Mouse (Mus musculus) midbrain, embryonic 15.5 days (tissue): ENCODE data around the gene Plpp7. TPM values are rescaled to one million over a fixed set of nuclear protein-coding genes. Genes with fewer than 3 reads are reported as not detected.

Source experiments
- ATAC-seq: fragments of 200-750 bp; cut with Nextera tagmentation; replicated peaks from 2 replicates; pipeline ENCODE4 v1.8.0; 2017; ENCODE audit warnings: moderate TSS enrichment
- H3K27ac ChIP-seq: fragments of 300-500 bp; sonication (generic); 2 replicates; pipeline ENCODE4 v1.5.1; 2015; ENCODE audit warnings: mild to moderate bottlenecking, inconsistent platforms
- H3K27me3 ChIP-seq: fragments of 300-500 bp; sonication (generic); replicated peaks from 2 replicates; pipeline ENCODE4 v1.6.1; 2015; ENCODE audit warnings: inconsistent platforms
- H3K36me3 ChIP-seq: fragments of 300-500 bp; sonication (generic); replicated peaks from 2 replicates; pipeline ENCODE4 v1.6.1; 2015; ENCODE audit warnings: inconsistent platforms
- H3K4me1 ChIP-seq: fragments of 300-500 bp; sonication (generic); 2 replicates; pipeline ENCODE4 v1.6.1; 2015; ENCODE audit warnings: inconsistent platforms
- H3K4me2 ChIP-seq: fragments of 300-500 bp; sonication (generic); 2 replicates; pipeline ENCODE4 v1.6.1; 2015; ENCODE audit warnings: inconsistent platforms, mild to moderate bottlenecking, moderate library complexity
- H3K4me3 ChIP-seq: fragments of 300-500 bp; sonication (generic); 2 replicates; pipeline ENCODE4 v1.5.1; 2015; ENCODE audit warnings: mild to moderate bottlenecking, inconsistent platforms
- H3K9ac ChIP-seq: fragments of 300-500 bp; sonication (generic); 2 replicates; pipeline ENCODE4 v1.6.1; 2015; ENCODE audit warnings: mild to moderate bottlenecking, inconsistent platforms
- H3K9me3 ChIP-seq: fragments of 300-500 bp; sonication (generic); 2 replicates; pipeline ENCODE4 v1.6.1; 2016; ENCODE audit warnings: inconsistent platforms
- WGBS: fragments of 180-500 bp; shearing (Covaris S2); methylation state at CpG from one replicate; pipeline ENCODE4 v1.1.7; 2015; ENCODE audit warnings: mixed read lengths; 5-methylcytosine and 5-hydroxymethylcytosine counted together
- polyA plus RNA-seq: library from polyadenylated mRNA; unstranded; fragments of >200 nt; fragmentation: Nextera tagmentation; extraction: Ambion mirVana; gene quantifications from 2 replicates; pipeline ENCODE4 v1.2.1, GENCODE M21; 2015

The Plpp7 gene
- polyA plus RNA-seq, 1 experiment from 2014 or later = 25.7 TPM

- 56% methylated on average over 7 of the region's 7 CpGs for WGBS
- Histone ChIP-seq H3K27me3 (no peaks in the 10 kb centered on the region), H3K9ac (no peak overlapping the region), H3K4me3 (no peak overlapping the region), H3K36me3 (no peaks in the 10 kb centered on the region), H3K4me2 (no peak overlapping the region), H3K4me1 (no peaks in the 10 kb centered on the region), H3K27ac (no peak overlapping the region), H3K9me3 (no peaks in the 10 kb centered on the region)
- ATAC-seq = no peak
These were observed 20.0 kb upstream of the Plpp7 start for GRCm38 (mm10) chr2:32075368-32075767.

GRCm38 (mm10) chr2:32077744-32078143, 17.6 kb upstream of the Plpp7 start:
- WGBS = 86% methylated on average over 10 of the region's 10 CpGs
- Histone ChIP-seq H3K4me2 (no peak overlapping the region), H3K27me3 (peaks cover 14% of the 10 kb centered on the region), H3K9me3 (no peaks in the 10 kb centered on the region), H3K4me3 (no peak overlapping the region), H3K4me1 (peaks cover 2% of the 10 kb centered on the region; the same call in 1 of the 2 replicates), H3K36me3 (no peaks in the 10 kb centered on the region), H3K27ac (no peak overlapping the region), H3K9ac (no peak overlapping the region)
- ATAC-seq = no peak

GRCm38 (mm10) chr2:32078522-32078921, 16.8 kb upstream of the Plpp7 start:
- no peak overlapping the region for H3K27ac ChIP-seq
- H3K4me2 ChIP-seq = no peak overlapping the region
- no peak overlapping the region for H3K9ac ChIP-seq
- H3K9me3 ChIP-seq = no peaks in the 10 kb centered on the region
- no peak overlapping the region for H3K4me3 ChIP-seq
- peaks cover 10% of the 10 kb centered on the region for H3K4me1 ChIP-seq
- WGBS = 58% methylated on average over 8 of the region's 8 CpGs
- peaks cover 20% of the 10 kb centered on the region for H3K27me3 ChIP-seq
- H3K36me3 ChIP-seq = no peaks in the 10 kb centered on the region
- no peak for ATAC-seq

GRCm38 (mm10) chr2:32079191-32079725, 16.1 kb upstream of the Plpp7 start:
- Histone ChIP-seq H3K36me3 (no peaks in the 10 kb centered on the region), H3K27ac (no peak overlapping the region), H3K9ac (no peak overlapping the region), H3K4me1 (peaks cover 16% of the 10 kb centered on the region), H3K9me3 (no peaks in the 10 kb centered on the region), H3K4me2 (no peak overlapping the region), H3K27me3 (peaks cover 27% of the 10 kb centered on the region), H3K4me3 (no peak overlapping the region)
- WGBS = 93% methylated on average over 14 of the region's 14 CpGs
- no peak for ATAC-seq

GRCm38 (mm10) chr2:32080681-32081080, 14.6 kb upstream of the Plpp7 start:
- Histone ChIP-seq H3K9ac (no peak overlapping the region), H3K27ac (no peak overlapping the region), H3K9me3 (no peaks in the 10 kb centered on the region), H3K36me3 (no peaks in the 10 kb centered on the region), H3K4me2 (no peak overlapping the region), H3K27me3 (peaks cover 37% of the 10 kb centered on the region), H3K4me1 (peaks cover 16% of the 10 kb centered on the region), H3K4me3 (no peak overlapping the region)
- WGBS = 88% methylated on average over 3 of the region's 3 CpGs
- no peak for ATAC-seq

- Histone ChIP-seq H3K36me3 (no peaks in the 10 kb centered on the region), H3K9ac (no peak overlapping the region), H3K4me3 (no peak overlapping the region), H3K9me3 (no peaks in the 10 kb centered on the region), H3K4me2 (no peak overlapping the region), H3K4me1 (peaks cover 16% of the 10 kb centered on the region), H3K27me3 (peaks cover 43% of the 10 kb centered on the region), H3K27ac (no peak overlapping the region)
- no peak for ATAC-seq
- 88% methylated on average over 14 of the region's 14 CpGs for WGBS
These were observed 13.9 kb upstream of the Plpp7 start for GRCm38 (mm10) chr2:32081296-32081929.

- ATAC-seq = no peak
- Histone ChIP-seq H3K9ac (no peak overlapping the region), H3K27me3 (peaks cover 51% of the 10 kb centered on the region), H3K9me3 (no peaks in the 10 kb centered on the region), H3K4me2 (peak overlapping the region; percentile 100; the same call in 1 of the 2 replicates), H3K4me1 (peaks cover 16% of the 10 kb centered on the region), H3K27ac (no peak overlapping the region), H3K4me3 (peak overlapping the region; percentile 84; the same call in 1 of the 2 replicates), H3K36me3 (no peaks in the 10 kb centered on the region)
- 41% methylated on average over 2 of the region's 2 CpGs for WGBS
These were observed 13.1 kb upstream of the Plpp7 start for GRCm38 (mm10) chr2:32082229-32082628.

GRCm38 (mm10) chr2:32083159-32084011, 11.9 kb upstream of the Plpp7 start:
- no peaks in the 10 kb centered on the region for H3K9me3 ChIP-seq
- peak overlapping the region; percentile 16; the same call in 1 of the 2 replicates for H3K9ac ChIP-seq
- peaks cover 62% of the 10 kb centered on the region for H3K27me3 ChIP-seq
- peak; percentile 24; the same call in 1 of the 2 replicates for ATAC-seq
- H3K4me2 ChIP-seq = peak overlapping the region; percentile 100
- no peak overlapping the region for H3K27ac ChIP-seq
- no peaks in the 10 kb centered on the region for H3K36me3 ChIP-seq
- WGBS = under 1% methylated on average over 91 of the region's 91 CpGs
- peaks cover 18% of the 10 kb centered on the region for H3K4me1 ChIP-seq
- H3K4me3 ChIP-seq = peak overlapping the region; percentile 84

GRCm38 (mm10) chr2:32084111-32084871, 11.0 kb upstream of the Plpp7 start, which contains the start of gene Fam78a:
Gene Fam78a (minus strand): TSS chr2:32084857.
- no peaks in the 10 kb centered on the region for H3K9me3 ChIP-seq
- peak within 1 kb of the TSS; percentile 84 for H3K4me3 ChIP-seq
- peaks cover 21% of the 10 kb centered on the region for H3K4me1 ChIP-seq
- peak within 1 kb of the TSS; percentile 100 for H3K4me2 ChIP-seq
- no peak within 1 kb of the TSS for H3K27ac ChIP-seq
- peak within 1 kb of the TSS; percentile 61 for H3K9ac ChIP-seq
- WGBS = 1% methylated on average over 68 of the region's 68 CpGs
- H3K27me3 ChIP-seq = peaks cover 68% of the 10 kb centered on the region
- H3K36me3 ChIP-seq = no peaks in the 10 kb centered on the region
- ATAC-seq = peak; percentile 77

- H3K27me3 ChIP-seq = peaks cover 71% of the 10 kb centered on the region
- WGBS = 23% methylated on average over 2 of the region's 2 CpGs
- H3K4me3 ChIP-seq = peak overlapping the region; percentile 84
- no peaks in the 10 kb centered on the region for H3K9me3 ChIP-seq
- H3K36me3 ChIP-seq = no peaks in the 10 kb centered on the region
- H3K4me1 ChIP-seq = peaks cover 21% of the 10 kb centered on the region
- peak; percentile 19; the same call in 1 of the 2 replicates for ATAC-seq
- no peak overlapping the region for H3K27ac ChIP-seq
- no peak overlapping the region; the same call in 1 of the 2 replicates for H3K9ac ChIP-seq
- H3K4me2 ChIP-seq = peak overlapping the region; percentile 100
These were observed 10.5 kb upstream of the Plpp7 start for GRCm38 (mm10) chr2:32084872-32085199.

- Histone ChIP-seq H3K4me1 (peaks cover 21% of the 10 kb centered on the region), H3K4me2 (no peak overlapping the region), H3K9me3 (no peaks in the 10 kb centered on the region), H3K9ac (no peak overlapping the region), H3K36me3 (no peaks in the 10 kb centered on the region), H3K4me3 (no peak overlapping the region), H3K27ac (no peak overlapping the region), H3K27me3 (peaks cover 75% of the 10 kb centered on the region)
- 73% methylated on average over 2 of the region's 2 CpGs for WGBS
- ATAC-seq = no peak
These were observed 10.1 kb upstream of the Plpp7 start for GRCm38 (mm10) chr2:32085231-32085630.

GRCm38 (mm10) chr2:32087606-32088005, 7.7 kb upstream of the Plpp7 start:
- 61% methylated on average over 4 of the region's 4 CpGs for WGBS
- no peak overlapping the region for H3K27ac ChIP-seq
- no peak overlapping the region for H3K9ac ChIP-seq
- ATAC-seq = no peak
- H3K9me3 ChIP-seq = no peaks in the 10 kb centered on the region
- no peaks in the 10 kb centered on the region for H3K36me3 ChIP-seq
- H3K27me3 ChIP-seq = peaks cover 62% of the 10 kb centered on the region
- H3K4me3 ChIP-seq = no peak overlapping the region
- H3K4me1 ChIP-seq = peaks cover 20% of the 10 kb centered on the region
- H3K4me2 ChIP-seq = no peak overlapping the region
